Mouse (Mus musculus): ENCODE measurements at regions not wholly inside any gene's neighbourhood (a gene's known extent, or its start where the extent isn't known, plus 50 kb on each side); places are given as distances from the start of the nearest gene placed in this dataset.

DNA sequence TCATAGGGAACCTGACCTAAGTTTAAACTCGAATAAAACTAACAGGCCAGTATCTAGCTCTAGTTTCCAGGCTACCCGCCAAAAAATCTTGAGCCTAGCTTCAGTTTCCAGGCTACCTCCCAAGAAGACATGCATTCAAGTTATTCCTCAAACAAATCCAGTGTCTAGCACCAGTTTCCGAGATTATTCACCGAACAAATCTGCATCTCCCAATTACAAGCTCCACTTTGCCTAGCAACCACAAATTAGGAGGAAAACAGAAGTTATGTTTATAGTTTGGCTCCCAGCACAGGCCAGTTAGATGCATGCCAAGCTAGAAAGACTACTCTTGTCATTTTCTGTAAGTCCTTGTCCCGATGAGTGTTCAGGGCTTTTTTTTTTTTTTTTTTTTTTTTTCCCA lies 770.4 kb upstream of the Foxg1 start:
- no peak overlapping the region for H3K4me2 ChIP-seq
- TF ChIP-seq CTCF (IDR thresholded peaks at IDR 0.05; ENCODE audit: low read depth) = no peak
- 70% methylated on average over 5 of the region's 5 CpGs for WGBS
- H3K9ac ChIP-seq = no peak overlapping the region
- no peaks in the 10 kb centered on the region for H3K27me3 ChIP-seq (ENCODE audit: insufficient read depth, low read length)
- no peak for ATAC-seq (ENCODE audit: insufficient read depth)
- H3K27ac ChIP-seq (ENCODE audit: low read depth) = no peak overlapping the region
- DNase-seq = peak; percentile 1
- no peak overlapping the region for H3K4me3 ChIP-seq (ENCODE audit: low read depth, low read length)
- H3K36me3 ChIP-seq (ENCODE audit: insufficient read depth) = no peaks in the 10 kb centered on the region
- no peaks in the 10 kb centered on the region for H3K9me3 ChIP-seq (ENCODE audit: low read depth, low read length)
- no peaks in the 10 kb centered on the region for H3K4me1 ChIP-seq (ENCODE audit: insufficient read depth)

GRCm38 (mm10) chr12:48616337-48616736 lies 766.1 kb upstream of the Foxg1 start:
- H3K4me1 ChIP-seq (ENCODE audit: insufficient read depth) = no peaks in the 10 kb centered on the region
- DNase-seq (no peak), ATAC-seq (ENCODE audit: insufficient read depth) (no peak)
- H3K4me3 ChIP-seq (ENCODE audit: low read depth, low read length) = no peak overlapping the region
- no peak for TF ChIP-seq CTCF (IDR thresholded peaks at IDR 0.05; ENCODE audit: low read depth)
- H3K27me3 ChIP-seq (ENCODE audit: insufficient read depth, low read length) = no peaks in the 10 kb centered on the region
- H3K9me3 ChIP-seq (ENCODE audit: low read depth, low read length) = no peaks in the 10 kb centered on the region
- no peaks in the 10 kb centered on the region for H3K36me3 ChIP-seq (ENCODE audit: insufficient read depth)
- no peak overlapping the region for H3K27ac ChIP-seq (ENCODE audit: low read depth)
- no peak overlapping the region for H3K4me2 ChIP-seq
- no peak overlapping the region for H3K9ac ChIP-seq
- 72% methylated on average over 2 of the region's 2 CpGs for WGBS

DNA sequence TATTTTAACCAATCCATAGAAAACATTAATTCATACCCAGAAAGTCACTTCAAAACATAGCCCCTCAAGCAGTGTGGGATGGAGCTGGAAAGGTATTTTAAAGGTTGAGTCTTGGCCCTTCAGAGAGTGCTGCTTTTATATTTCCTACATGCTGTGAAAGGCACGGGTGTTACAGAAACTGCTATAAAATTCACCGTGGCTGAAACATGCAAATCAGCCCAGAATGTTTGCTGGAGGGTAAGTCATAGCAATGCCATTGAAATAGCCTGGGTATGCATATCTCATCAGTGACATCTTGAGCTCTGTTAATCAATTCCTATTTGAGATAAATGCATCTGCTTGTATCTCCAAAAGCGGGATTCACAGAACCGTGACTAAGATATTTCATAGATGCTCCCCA lies 748.9 kb upstream of the Foxg1 start:
- Histone ChIP-seq H3K4me1 (ENCODE audit: insufficient read depth) (no peaks in the 10 kb centered on the region), H3K27ac (ENCODE audit: low read depth) (no peak overlapping the region), H3K36me3 (ENCODE audit: insufficient read depth) (no peaks in the 10 kb centered on the region), H3K4me2 (no peak overlapping the region), H3K27me3 (ENCODE audit: insufficient read depth, low read length) (no peaks in the 10 kb centered on the region), H3K4me3 (ENCODE audit: low read depth, low read length) (no peak overlapping the region), H3K9ac (no peak overlapping the region), H3K9me3 (ENCODE audit: low read depth, low read length) (no peaks in the 10 kb centered on the region)
- DNase-seq (no peak), ATAC-seq (ENCODE audit: insufficient read depth) (no peak)
- WGBS = 65% methylated on average over 4 of the region's 4 CpGs
- TF ChIP-seq CTCF (IDR thresholded peaks at IDR 0.05; ENCODE audit: low read depth) = no peak

- Histone ChIP-seq H3K4me1 (ENCODE audit: insufficient read depth) (no peaks in the 10 kb centered on the region), H3K27ac (ENCODE audit: low read depth) (no peak overlapping the region), H3K9me3 (ENCODE audit: low read depth, low read length) (no peaks in the 10 kb centered on the region), H3K4me2 (no peak overlapping the region), H3K4me3 (ENCODE audit: low read depth, low read length) (no peak overlapping the region), H3K27me3 (ENCODE audit: insufficient read depth, low read length) (no peaks in the 10 kb centered on the region), H3K9ac (no peak overlapping the region), H3K36me3 (ENCODE audit: insufficient read depth) (no peaks in the 10 kb centered on the region)
- no peak for TF ChIP-seq CTCF (IDR thresholded peaks at IDR 0.05; ENCODE audit: low read depth)
- 64% methylated on average over 6 of the region's 6 CpGs for WGBS
- DNase-seq (no peak), ATAC-seq (ENCODE audit: insufficient read depth) (no peak)
These were observed 747.7 kb upstream of the Foxg1 start for GRCm38 (mm10) chr12:48634671-48635241.

DNA sequence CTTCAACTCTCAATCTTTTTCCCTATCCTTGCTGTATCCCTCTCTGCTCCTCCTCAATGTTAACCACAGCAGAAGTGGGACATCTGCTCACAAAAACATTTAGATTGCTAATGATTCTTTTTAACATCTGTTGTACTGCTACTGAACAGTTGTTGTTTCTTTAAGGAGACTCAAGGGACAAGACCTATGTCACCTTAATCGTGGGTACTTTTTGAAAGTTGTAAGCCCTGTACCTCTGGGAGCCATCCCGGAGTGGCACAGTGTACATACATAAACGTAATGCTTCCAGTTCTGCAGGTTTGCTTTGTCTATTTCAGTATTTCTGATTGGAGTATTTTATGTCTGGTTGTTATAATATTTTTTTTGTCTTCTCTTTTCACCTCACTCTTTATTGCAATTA lies 740.5 kb upstream of the Foxg1 start:
- H3K36me3 ChIP-seq (ENCODE audit: insufficient read depth) = no peaks in the 10 kb centered on the region
- ATAC-seq (ENCODE audit: insufficient read depth) (no peak), DNase-seq (no peak)
- no peaks in the 10 kb centered on the region for H3K27me3 ChIP-seq (ENCODE audit: insufficient read depth, low read length)
- no peak overlapping the region for H3K4me3 ChIP-seq (ENCODE audit: low read depth, low read length)
- TF ChIP-seq CTCF (IDR thresholded peaks at IDR 0.05; ENCODE audit: low read depth) = no peak
- H3K9me3 ChIP-seq (ENCODE audit: low read depth, low read length) = no peaks in the 10 kb centered on the region
- 62% methylated on average over 3 of the region's 3 CpGs for whole genome bisulfite sequencing
- H3K27ac ChIP-seq (ENCODE audit: low read depth) = no peak overlapping the region
- H3K9ac ChIP-seq = no peak overlapping the region
- H3K4me2 ChIP-seq = no peak overlapping the region
- H3K4me1 ChIP-seq (ENCODE audit: insufficient read depth) = no peaks in the 10 kb centered on the region

DNA sequence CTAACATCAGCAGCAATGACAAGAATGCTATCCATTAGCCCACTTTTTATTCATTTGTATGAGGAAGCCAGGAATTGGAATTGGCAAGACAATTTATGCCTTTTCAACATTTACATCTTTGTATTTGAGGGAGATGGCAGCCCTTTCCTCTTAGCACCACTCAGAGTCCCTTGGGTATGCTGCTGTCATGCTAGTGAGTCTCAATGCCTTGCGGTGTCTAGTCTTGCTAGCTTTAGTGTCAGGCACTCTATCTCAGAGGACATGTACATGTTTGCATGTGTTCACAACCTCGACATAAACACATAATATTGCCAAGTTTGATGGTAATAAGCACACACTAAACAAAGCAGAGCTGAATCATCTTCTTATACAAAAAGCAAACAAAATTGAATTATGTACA lies 737.3 kb upstream of the Foxg1 start:
- no peak overlapping the region for H3K9ac ChIP-seq
- H3K4me2 ChIP-seq = no peak overlapping the region
- H3K9me3 ChIP-seq (ENCODE audit: low read depth, low read length) = no peaks in the 10 kb centered on the region
- no peaks in the 10 kb centered on the region for H3K27me3 ChIP-seq (ENCODE audit: insufficient read depth, low read length)
- H3K4me1 ChIP-seq (ENCODE audit: insufficient read depth) = no peaks in the 10 kb centered on the region
- no peak overlapping the region for H3K27ac ChIP-seq (ENCODE audit: low read depth)
- no peaks in the 10 kb centered on the region for H3K36me3 ChIP-seq (ENCODE audit: insufficient read depth)
- 60% methylated on average over 2 of the region's 2 CpGs for WGBS
- no peak for TF ChIP-seq CTCF (IDR thresholded peaks at IDR 0.05; ENCODE audit: low read depth)
- ATAC-seq (ENCODE audit: insufficient read depth) (no peak), DNase-seq (no peak)
- H3K4me3 ChIP-seq (ENCODE audit: low read depth, low read length) = no peak overlapping the region

GRCm38 (mm10) chr12:48645910-48646309 lies 736.5 kb upstream of the Foxg1 start:
- Histone ChIP-seq H3K4me2 (no peak overlapping the region), H3K4me1 (ENCODE audit: insufficient read depth) (no peaks in the 10 kb centered on the region), H3K27ac (ENCODE audit: low read depth) (no peak overlapping the region), H3K36me3 (ENCODE audit: insufficient read depth) (no peaks in the 10 kb centered on the region), H3K9me3 (ENCODE audit: low read depth, low read length) (no peaks in the 10 kb centered on the region), H3K27me3 (ENCODE audit: insufficient read depth, low read length) (no peaks in the 10 kb centered on the region), H3K9ac (no peak overlapping the region), H3K4me3 (ENCODE audit: low read depth, low read length) (no peak overlapping the region)
- no peak for TF ChIP-seq CTCF (IDR thresholded peaks at IDR 0.05; ENCODE audit: low read depth)
- DNase-seq (peak; percentile 24), ATAC-seq (ENCODE audit: insufficient read depth) (no peak)
- WGBS = 46% methylated on average over 7 of the region's 7 CpGs

DNA sequence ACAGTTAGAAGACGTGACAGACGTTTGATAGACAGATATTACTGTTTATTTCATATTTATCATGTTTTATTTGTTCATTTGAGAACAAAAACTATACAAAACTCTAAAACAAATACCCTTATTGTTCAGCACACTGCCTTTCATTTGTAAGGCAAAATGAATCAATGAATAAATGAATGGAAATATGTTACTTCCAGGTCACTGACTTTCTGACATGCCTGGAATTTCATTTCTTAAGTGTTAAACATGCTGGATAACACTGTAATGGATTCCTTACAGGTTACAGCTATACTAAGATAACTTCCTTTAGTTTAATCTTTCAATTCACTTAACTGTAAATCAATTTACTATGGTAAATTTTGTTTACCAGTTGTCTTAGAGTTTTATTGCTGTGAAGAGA lies 707.3 kb upstream of the Foxg1 start:
- H3K27me3 ChIP-seq (ENCODE audit: insufficient read depth, low read length) = no peaks in the 10 kb centered on the region
- no peak for DNase-seq
- no peak overlapping the region for H3K4me2 ChIP-seq
- TF ChIP-seq CTCF (IDR thresholded peaks at IDR 0.05; ENCODE audit: low read depth) = no peak
- H3K9me3 ChIP-seq (ENCODE audit: low read depth, low read length) = no peaks in the 10 kb centered on the region
- WGBS = 46% methylated on average over 2 of the region's 2 CpGs
- no peak for ATAC-seq (ENCODE audit: insufficient read depth)
- H3K9ac ChIP-seq = no peak overlapping the region
- H3K4me1 ChIP-seq (ENCODE audit: insufficient read depth) = no peaks in the 10 kb centered on the region
- no peaks in the 10 kb centered on the region for H3K36me3 ChIP-seq (ENCODE audit: insufficient read depth)
- no peak overlapping the region for H3K27ac ChIP-seq (ENCODE audit: low read depth)
- no peak overlapping the region for H3K4me3 ChIP-seq (ENCODE audit: low read depth, low read length)

Data from lung, embryonic 14.5 days (tissue).